Mouse (Mus musculus): Measurements from ENCODE around the gene Rsbn1. TPM values are rescaled to one million over a fixed set of nuclear protein-coding genes. Genes with fewer than 3 reads are reported as not detected.

The Rsbn1 gene
- polyA plus RNA-seq, 1 experiment, result 3.0 TPM

DNA sequence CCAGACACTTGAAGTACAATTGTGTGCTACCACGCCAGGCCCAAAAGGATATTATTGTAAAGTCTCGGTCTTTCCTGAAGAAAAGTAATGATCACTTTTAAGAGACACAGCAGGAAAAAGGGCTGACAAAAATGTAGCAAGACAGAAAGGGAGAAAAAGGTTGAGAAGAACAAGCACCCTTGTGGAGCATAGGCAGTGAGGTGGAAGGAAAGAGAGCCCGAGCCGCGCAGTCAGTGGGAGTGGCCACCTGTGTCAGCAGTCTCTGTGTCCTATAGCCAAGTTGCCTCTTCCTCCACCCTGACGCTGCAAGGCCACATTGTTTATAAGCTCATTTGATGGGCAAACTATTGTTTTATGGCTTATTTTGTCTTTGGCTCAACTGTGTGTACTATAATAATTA lies 13.6 kb downstream of the Rsbn1 start:
- Histone ChIP-seq H3K79me2 (ENCODE audit: control insufficient read depth, insufficient read depth) (peaks cover 91% of the 10 kb centered on the region), H3ac (ENCODE audit: control insufficient read depth, insufficient read length) (no peak overlapping the region), H3K36me3 (ENCODE audit: control insufficient read depth, insufficient read depth) (peaks cover 10% of the 10 kb centered on the region), H3K4me2 (ENCODE audit: low read depth) (no peak overlapping the region), H3K4me3 (no peak overlapping the region), H3K27me3 (ENCODE audit: control insufficient read depth, insufficient read depth, insufficient read length) (no peaks in the 10 kb centered on the region)
- TF ChIP-seq USF1 (IDR thresholded peaks at IDR 0.05; ENCODE audit: low read depth), result no peak
- TF ChIP-seq POLR2AphosphoS2 (IDR thresholded peaks at IDR 0.05; ENCODE audit: insufficient read length, low read depth), result no peak
- TF ChIP-seq MAX (IDR thresholded peaks at IDR 0.05; ENCODE audit: low read depth), result no peak
- TF ChIP-seq MYOD1 (IDR thresholded peaks at IDR 0.05; ENCODE audit: control insufficient read depth in 1 of 3, insufficient read length in 2 of 3, low read depth in 2 of 3), result no peak
- TF ChIP-seq MYOG (IDR thresholded peaks at IDR 0.05; ENCODE audit: control insufficient read depth in 1 of 3, insufficient read depth in 1 of 3, insufficient read length in 2 of 3, low read depth in 2 of 3), result no peak
- TF ChIP-seq E2F4 (IDR thresholded peaks at IDR 0.05; ENCODE audit: insufficient read depth), result no peak
- TF ChIP-seq TCF3 (IDR thresholded peaks at IDR 0.05; ENCODE audit: insufficient read length, low read depth), result no peak
- TF ChIP-seq REST (IDR thresholded peaks at IDR 0.05; ENCODE audit: insufficient read depth, insufficient read length), result no peak
- TF ChIP-seq CEBPB (IDR thresholded peaks at IDR 0.05; ENCODE audit: insufficient read depth, poor library complexity, severe bottlenecking), result no peak
- TF ChIP-seq SRF (IDR thresholded peaks at IDR 0.05; ENCODE audit: control insufficient read depth, insufficient read length, low read depth), result no peak
- no peak for TF ChIP-seq POLR2A (IDR thresholded peaks at IDR 0.05; ENCODE audit: insufficient read length, low read depth)
- no peak for TF ChIP-seq TCF12 (IDR thresholded peaks at IDR 0.05; ENCODE audit: insufficient read depth, poor library complexity, severe bottlenecking)

DNA sequence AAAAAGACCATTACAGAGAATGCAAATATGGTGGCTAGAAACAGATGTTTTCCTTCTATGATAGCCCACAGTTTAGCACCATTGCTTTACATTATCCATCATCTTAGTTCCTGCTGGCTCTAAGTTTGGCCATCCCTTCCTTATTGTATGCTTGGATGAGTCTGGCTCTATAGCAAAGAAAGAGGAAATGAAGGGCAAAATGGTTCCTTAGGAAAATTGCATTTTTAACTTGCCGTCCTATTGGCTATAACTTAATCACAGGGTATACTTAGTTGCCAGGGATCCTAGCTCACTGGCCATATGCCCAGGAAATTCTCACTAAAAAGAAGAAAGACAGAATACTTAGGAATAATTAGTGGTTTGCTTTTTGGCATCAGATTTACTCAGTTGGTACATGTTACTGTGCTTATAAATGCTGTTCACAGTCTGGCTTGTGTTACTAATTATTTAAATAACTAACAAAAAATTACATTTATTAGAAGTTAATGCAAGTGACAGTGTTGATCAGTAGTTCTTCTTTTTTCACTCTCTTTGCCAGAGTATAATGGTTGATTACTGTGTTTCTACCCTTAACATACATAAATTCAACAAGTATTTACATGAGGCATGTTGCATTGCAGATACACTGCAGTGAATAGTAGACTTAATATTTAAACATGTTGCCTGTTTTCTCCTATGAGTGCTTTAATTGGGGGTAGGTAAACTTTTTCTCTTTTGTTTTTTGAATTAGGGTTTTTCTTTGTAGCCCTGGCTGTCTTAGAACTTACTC lies 31.1 kb downstream of the Rsbn1 start:
- H3K79me2 ChIP-seq (ENCODE audit: control insufficient read depth, insufficient read depth), result peaks cover 83% of the 10 kb centered on the region
- H3K27me3 ChIP-seq (ENCODE audit: control insufficient read depth, insufficient read depth, insufficient read length), result no peaks in the 10 kb centered on the region
- H3ac ChIP-seq (ENCODE audit: control insufficient read depth, insufficient read length), result no peak overlapping the region
- H3K4me3 ChIP-seq, result no peak overlapping the region
- H3K4me2 ChIP-seq (ENCODE audit: low read depth), result no peak overlapping the region
- peaks cover 5% of the 10 kb centered on the region for H3K36me3 ChIP-seq (ENCODE audit: control insufficient read depth, insufficient read depth)
- TF ChIP-seq POLR2AphosphoS2 (IDR thresholded peaks at IDR 0.05; ENCODE audit: insufficient read length, low read depth) (no peak), TCF12 (IDR thresholded peaks at IDR 0.05; ENCODE audit: insufficient read depth, poor library complexity, severe bottlenecking) (no peak), CEBPB (IDR thresholded peaks at IDR 0.05; ENCODE audit: insufficient read depth, poor library complexity, severe bottlenecking) (no peak), TCF3 (IDR thresholded peaks at IDR 0.05; ENCODE audit: insufficient read length, low read depth) (no peak), USF1 (IDR thresholded peaks at IDR 0.05; ENCODE audit: low read depth) (no peak), SRF (IDR thresholded peaks at IDR 0.05; ENCODE audit: control insufficient read depth, insufficient read length, low read depth) (no peak), MAX (IDR thresholded peaks at IDR 0.05; ENCODE audit: low read depth) (no peak), REST (IDR thresholded peaks at IDR 0.05; ENCODE audit: insufficient read depth, insufficient read length) (no peak), E2F4 (IDR thresholded peaks at IDR 0.05; ENCODE audit: insufficient read depth) (no peak), POLR2A (IDR thresholded peaks at IDR 0.05; ENCODE audit: insufficient read length, low read depth) (no peak), MYOD1 (IDR thresholded peaks at IDR 0.05; ENCODE audit: control insufficient read depth in 1 of 3, insufficient read length in 2 of 3, low read depth in 2 of 3) (no peak), MYOG (IDR thresholded peaks at IDR 0.05; ENCODE audit: control insufficient read depth in 1 of 3, insufficient read depth in 1 of 3, insufficient read length in 2 of 3, low read depth in 2 of 3) (no peak)

GRCm38 (mm10) chr3:103948666-103949065 lies 34.7 kb downstream of the Rsbn1 start:
- Histone ChIP-seq H3K4me3 (no peak overlapping the region), H3K36me3 (ENCODE audit: control insufficient read depth, insufficient read depth) (no peaks in the 10 kb centered on the region), H3K79me2 (ENCODE audit: control insufficient read depth, insufficient read depth) (peaks cover 94% of the 10 kb centered on the region), H3ac (ENCODE audit: control insufficient read depth, insufficient read length) (no peak overlapping the region), H3K4me2 (ENCODE audit: low read depth) (no peak overlapping the region), H3K27me3 (ENCODE audit: control insufficient read depth, insufficient read depth, insufficient read length) (no peaks in the 10 kb centered on the region)
- TF ChIP-seq MAX (IDR thresholded peaks at IDR 0.05; ENCODE audit: low read depth), result no peak
- TF ChIP-seq TCF12 (IDR thresholded peaks at IDR 0.05; ENCODE audit: insufficient read depth, poor library complexity, severe bottlenecking), result no peak
- TF ChIP-seq MYOG (IDR thresholded peaks at IDR 0.05; ENCODE audit: control insufficient read depth in 1 of 3, insufficient read depth in 1 of 3, insufficient read length in 2 of 3, low read depth in 2 of 3), result no peak
- TF ChIP-seq REST (IDR thresholded peaks at IDR 0.05; ENCODE audit: insufficient read depth, insufficient read length), result no peak
- no peak for TF ChIP-seq POLR2A (IDR thresholded peaks at IDR 0.05; ENCODE audit: insufficient read length, low read depth)
- no peak for TF ChIP-seq MYOD1 (IDR thresholded peaks at IDR 0.05; ENCODE audit: control insufficient read depth in 1 of 3, insufficient read length in 2 of 3, low read depth in 2 of 3)
- no peak for TF ChIP-seq POLR2AphosphoS2 (IDR thresholded peaks at IDR 0.05; ENCODE audit: insufficient read length, low read depth)
- TF ChIP-seq TCF3 (IDR thresholded peaks at IDR 0.05; ENCODE audit: insufficient read length, low read depth), result no peak
- TF ChIP-seq CEBPB (IDR thresholded peaks at IDR 0.05; ENCODE audit: insufficient read depth, poor library complexity, severe bottlenecking), result no peak
- no peak for TF ChIP-seq E2F4 (IDR thresholded peaks at IDR 0.05; ENCODE audit: insufficient read depth)
- no peak for TF ChIP-seq USF1 (IDR thresholded peaks at IDR 0.05; ENCODE audit: low read depth)
- no peak for TF ChIP-seq SRF (IDR thresholded peaks at IDR 0.05; ENCODE audit: control insufficient read depth, insufficient read length, low read depth)

DNA sequence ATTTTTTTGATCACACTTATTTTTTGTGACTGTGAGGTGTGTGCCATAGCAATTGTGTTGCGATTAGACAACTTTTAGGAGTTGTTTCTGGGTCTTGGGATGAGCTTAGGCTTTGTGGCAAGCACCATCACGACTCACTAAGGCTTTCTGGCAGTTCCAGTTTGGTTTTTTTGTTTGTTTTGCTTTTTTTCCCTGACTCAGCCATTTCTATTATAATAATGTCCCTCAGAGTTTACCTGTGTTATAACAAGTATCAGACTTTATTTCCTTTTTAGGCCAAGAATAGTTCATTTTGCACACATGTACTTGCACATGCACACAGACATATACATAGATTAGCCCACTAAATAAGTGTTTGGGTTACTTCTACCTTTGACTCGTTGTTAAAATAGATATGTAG lies 46.7 kb downstream of the Rsbn1 start:
- TF ChIP-seq CEBPB (IDR thresholded peaks at IDR 0.05; ENCODE audit: insufficient read depth, poor library complexity, severe bottlenecking) (no peak), SRF (IDR thresholded peaks at IDR 0.05; ENCODE audit: control insufficient read depth, insufficient read length, low read depth) (no peak), REST (IDR thresholded peaks at IDR 0.05; ENCODE audit: insufficient read depth, insufficient read length) (no peak), MAX (IDR thresholded peaks at IDR 0.05; ENCODE audit: low read depth) (no peak), TCF12 (IDR thresholded peaks at IDR 0.05; ENCODE audit: insufficient read depth, poor library complexity, severe bottlenecking) (no peak), POLR2A (IDR thresholded peaks at IDR 0.05; ENCODE audit: insufficient read length, low read depth) (no peak), POLR2AphosphoS2 (IDR thresholded peaks at IDR 0.05; ENCODE audit: insufficient read length, low read depth) (no peak), MYOD1 (IDR thresholded peaks at IDR 0.05; ENCODE audit: control insufficient read depth in 1 of 3, insufficient read length in 2 of 3, low read depth in 2 of 3) (no peak), MYOG (IDR thresholded peaks at IDR 0.05; ENCODE audit: control insufficient read depth in 1 of 3, insufficient read depth in 1 of 3, insufficient read length in 2 of 3, low read depth in 2 of 3) (no peak), USF1 (IDR thresholded peaks at IDR 0.05; ENCODE audit: low read depth) (no peak), E2F4 (IDR thresholded peaks at IDR 0.05; ENCODE audit: insufficient read depth) (no peak), TCF3 (IDR thresholded peaks at IDR 0.05; ENCODE audit: insufficient read length, low read depth) (no peak)
- H3K4me2 ChIP-seq (ENCODE audit: low read depth), result no peak overlapping the region
- no peaks in the 10 kb centered on the region for H3K27me3 ChIP-seq (ENCODE audit: control insufficient read depth, insufficient read depth, insufficient read length)
- no peak overlapping the region for H3ac ChIP-seq (ENCODE audit: control insufficient read depth, insufficient read length)
- H3K79me2 ChIP-seq (ENCODE audit: control insufficient read depth, insufficient read depth), result peaks cover 12% of the 10 kb centered on the region
- H3K4me3 ChIP-seq, result no peak overlapping the region
- H3K36me3 ChIP-seq (ENCODE audit: control insufficient read depth, insufficient read depth), result peaks cover 36% of the 10 kb centered on the region
